Mouse (Mus musculus) heart, postnatal 10 days (tissue): ENCODE results near the gene Olfr6. TPM values are rescaled to one million over a fixed set of nuclear protein-coding genes. Genes with fewer than 3 reads are reported as not detected.
"Not testable (repeated sequence)": the region's sequence is repeated elsewhere in the genome, so short reads cannot be mapped to it uniquely, and the experiment has no call there.

ENCODE experiments used
- DNase-seq, 2 experiments: peaks; one replicate each; pipeline ENCODE4 v3.0.0; 2021
- intact Hi-C: fragments of 180-260 bp; cut with DNase I; formaldehyde crosslinking; loops from one replicate; pipeline ENCODE4 v1.15.1; 2025
- total RNA-seq, 2 experiments: library from RNA; stranded (reverse); gene quantifications; 2 replicates each; pipeline ENCODE4 v1.2.3; 2021

Olfr6 gene
- total RNA-seq: not detected

DNA sequence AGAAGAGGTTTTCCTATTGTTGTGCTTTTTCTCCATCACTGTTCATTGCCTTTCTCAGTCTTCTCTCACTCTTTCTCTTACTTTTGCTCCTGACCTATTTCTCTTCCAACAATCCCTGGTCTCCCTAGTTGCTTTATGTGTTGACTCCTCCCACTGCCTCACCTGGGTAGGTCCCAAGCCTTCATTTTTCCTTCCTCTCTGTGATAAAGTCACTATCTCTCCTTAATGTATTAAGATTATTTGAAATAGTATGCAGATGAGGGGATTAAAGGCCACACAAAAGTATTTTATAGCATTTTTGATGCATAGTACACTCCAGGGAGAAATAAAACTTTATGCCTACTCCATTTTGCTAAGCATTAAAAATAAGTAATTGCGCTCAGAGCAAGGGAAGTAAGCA is at the start of gene Olfr6:
Gene Olfr6, minus strand, starts transcription at position 101 of the 400 bp plus-strand sequence.
- DNase-seq: no peak
- intact Hi-C loops: no loop called here

DNA sequence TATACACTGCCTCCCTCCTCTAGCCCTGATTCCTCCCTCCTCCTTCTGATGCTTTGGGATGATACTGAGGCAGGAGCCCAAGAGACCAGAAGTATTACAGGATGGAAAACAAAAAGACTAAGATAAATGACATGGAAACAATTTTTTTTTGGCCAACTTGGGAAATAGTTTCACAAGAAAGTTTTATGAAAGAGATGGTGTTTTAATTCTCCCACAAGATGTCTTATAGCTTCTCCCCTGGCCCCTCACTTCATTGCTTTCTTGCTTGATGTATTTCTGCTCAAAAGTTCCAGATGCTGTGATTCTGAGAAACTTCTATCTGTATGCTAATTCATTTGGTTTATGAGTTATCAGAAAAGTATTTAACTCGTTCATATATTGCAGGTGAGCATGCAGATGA is 42.2 kb upstream of the Olfr6 start, which contains the start of gene Olfr2:
Gene Olfr2, minus strand, starts transcription at position 101 of the 400 bp plus-strand sequence.
- intact Hi-C loops: no loop called here
- no peak for DNase-seq

DNA sequence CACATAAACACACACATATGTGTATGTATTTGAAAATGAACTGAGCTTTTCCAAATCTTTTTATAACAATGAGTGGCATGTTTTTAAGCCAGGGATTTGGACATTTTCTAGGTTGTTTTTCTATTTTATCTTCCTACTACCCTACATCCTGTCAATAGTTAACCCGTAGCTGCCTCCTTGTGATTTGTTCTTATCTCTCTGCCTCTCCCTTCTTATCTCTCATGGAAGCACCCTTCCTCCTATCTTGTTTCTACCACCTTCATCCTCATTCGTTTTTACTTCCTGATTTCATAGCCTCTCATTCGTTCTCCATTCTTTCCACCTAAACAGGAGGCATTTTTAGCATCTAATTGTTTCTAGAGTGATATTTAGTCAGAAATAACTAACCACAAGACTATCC is 40.4 kb upstream of the Olfr6 start:
- intact Hi-C loops: no loop called here
- DNase-seq: no peak

DNA sequence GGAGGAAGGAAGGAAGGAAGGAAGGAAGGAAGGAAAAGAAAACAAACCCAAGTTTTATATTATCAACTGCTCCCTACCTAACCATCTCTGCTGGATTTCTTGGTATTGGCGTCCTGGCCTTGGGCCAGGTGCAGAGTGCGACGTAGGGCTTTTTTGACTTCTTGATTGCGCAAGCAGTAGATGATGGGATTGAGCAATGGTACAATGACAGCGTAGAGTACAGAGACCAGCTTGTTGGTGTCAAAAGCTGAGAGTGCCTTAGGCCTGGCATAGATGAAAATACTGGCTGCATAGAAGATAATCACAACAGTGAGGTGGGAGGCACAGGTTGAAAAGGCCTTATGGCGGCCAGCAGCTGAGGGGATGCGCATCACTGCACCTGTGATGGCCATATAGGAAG is 37.1 kb upstream of the Olfr6 start:
- intact Hi-C loops: no loop called here

DNA sequence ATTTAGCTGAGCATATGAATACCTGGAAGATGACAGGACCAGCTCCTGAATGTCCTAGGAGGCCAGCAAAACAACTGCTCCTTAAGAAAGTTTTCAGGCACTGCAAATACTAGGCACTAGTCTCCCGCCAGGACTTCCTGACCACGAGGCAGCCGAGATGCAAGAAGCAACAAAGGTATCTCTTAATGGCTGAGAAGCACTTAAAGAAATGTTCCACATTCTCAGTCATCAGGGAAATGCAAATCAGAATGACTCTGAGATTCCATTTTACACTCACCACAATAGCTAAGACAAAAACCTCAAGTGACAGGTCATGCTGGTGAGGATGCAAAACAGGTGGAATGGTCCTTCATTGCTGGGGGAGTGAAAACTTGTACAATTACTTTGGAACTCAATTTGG is 21.5 kb upstream of the Olfr6 start:
- intact Hi-C loops: no loop called here
- DNase-seq: no peak

More for the DNA sequence above, 37.1 kb upstream of the Olfr6 start:
- no peak for DNase-seq

DNA sequence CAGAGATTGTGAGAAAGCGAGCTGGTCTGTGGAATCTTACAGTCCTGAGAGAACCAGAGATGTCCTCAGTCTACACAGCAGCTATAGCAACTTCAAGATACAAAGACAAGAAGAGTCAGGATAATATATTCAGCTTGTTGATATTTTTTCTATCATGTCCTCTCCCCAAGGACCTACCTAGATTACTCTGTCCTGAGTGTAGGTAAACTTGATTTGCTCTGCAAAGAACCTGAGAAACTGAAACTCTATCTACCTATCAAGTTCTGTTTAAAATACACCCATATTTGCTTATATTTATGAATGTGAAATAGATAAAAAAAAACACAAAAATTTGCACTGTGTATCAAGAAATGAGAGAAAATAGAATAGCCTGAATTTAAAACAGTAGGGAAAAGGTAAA is 11.6 kb upstream of the Olfr6 start, which contains the start of gene Olfr711:
Gene Olfr711, minus strand, starts transcription at position 101 of the 400 bp plus-strand sequence.
- intact Hi-C loops: no loop called here

DNA sequence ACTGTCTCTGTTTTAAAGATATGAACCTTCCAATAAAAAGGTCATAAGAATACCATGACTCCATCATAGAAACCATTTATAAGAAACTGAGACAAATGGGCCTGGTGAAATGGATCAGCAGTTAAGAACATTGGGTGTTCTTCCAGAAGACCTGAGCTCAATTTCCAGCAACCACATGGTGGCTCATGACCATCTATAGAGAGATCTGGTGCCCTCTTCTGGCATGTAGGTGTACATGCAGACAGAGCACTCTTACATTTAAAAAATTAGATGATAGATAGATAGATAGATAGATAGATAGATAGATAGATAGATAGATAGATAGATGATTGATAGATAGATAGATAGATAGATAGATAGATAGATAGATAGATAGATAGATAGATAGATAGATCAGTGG is 3.8 kb upstream of the Olfr6 start:
- intact Hi-C loops, DNase-seq: not testable (repeated sequence)

More for the DNA sequence above, 11.6 kb upstream of the Olfr6 start, which contains the start of gene Olfr711:
- DNase-seq: no peak

DNA sequence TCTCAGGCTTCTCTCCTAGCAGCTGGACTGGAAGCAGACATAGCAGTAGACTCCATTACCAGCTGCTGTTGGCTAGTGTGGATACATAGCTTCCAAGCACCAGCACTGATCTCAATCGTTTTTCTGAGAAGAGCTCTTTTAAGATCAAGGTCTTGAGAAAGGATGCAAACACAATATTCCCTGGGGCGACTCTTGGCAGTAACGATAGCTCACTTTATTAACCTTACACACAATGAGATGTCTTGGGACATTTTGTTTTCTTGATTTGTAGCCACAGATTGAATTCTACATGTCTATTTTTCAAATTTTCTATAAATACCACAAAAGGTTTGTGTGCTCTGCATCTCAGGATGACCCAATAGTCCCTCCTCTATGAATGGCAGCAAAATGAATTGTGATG is 15.5 kb downstream of the Olfr6 start, which contains the start of gene Olfr710:
Gene Olfr710, minus strand, starts transcription at position 101 of the 400 bp plus-strand sequence.
- no peak for DNase-seq
- intact Hi-C loops: no loop called here

DNA sequence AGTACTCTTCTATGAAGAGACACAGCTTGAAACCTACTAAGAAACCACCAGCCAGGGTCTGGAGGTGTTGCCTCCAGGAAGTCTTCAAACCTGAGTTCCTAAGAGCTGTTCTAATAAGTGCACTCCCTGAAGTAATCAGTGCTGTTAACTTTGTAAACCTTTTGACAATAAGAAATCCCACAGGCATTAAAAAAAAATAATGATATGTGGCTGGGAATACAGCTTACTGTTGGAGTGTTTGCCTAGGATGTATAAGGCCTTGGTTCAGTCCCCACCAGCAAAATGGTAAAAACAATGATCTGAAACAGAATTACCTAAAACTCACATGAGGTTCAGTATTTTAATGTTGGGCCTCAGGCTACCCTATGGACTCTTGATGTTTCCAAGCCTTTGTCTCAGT is 31.6 kb downstream of the Olfr6 start, which contains the start of gene Olfr709-ps1:
Gene Olfr709-ps1, minus strand, starts transcription at position 101 of the 400 bp plus-strand sequence.
- intact Hi-C loops: no loop called here
- no peak for DNase-seq

DNA sequence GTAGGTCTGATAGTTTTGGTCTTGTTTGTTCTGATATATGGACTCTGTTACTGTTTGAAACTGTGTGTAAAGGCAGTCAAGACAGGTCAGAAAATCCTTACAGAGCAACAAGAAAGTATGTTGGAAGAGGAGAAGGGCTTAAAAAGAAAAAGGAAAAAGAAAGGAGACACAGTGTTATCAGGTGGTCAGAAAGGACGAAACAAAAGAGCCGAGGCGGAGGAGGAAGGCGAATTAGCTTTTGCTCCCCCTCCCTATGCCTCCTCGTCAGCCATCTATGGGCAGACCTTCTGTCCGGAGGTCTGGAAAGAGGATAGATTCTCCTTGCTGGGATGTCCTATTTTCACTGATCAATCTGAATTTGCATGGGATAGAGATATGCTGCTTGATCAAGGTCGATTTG is 42.8 kb downstream of the Olfr6 start:
- intact Hi-C loops: not testable (repeated sequence)
- DNase-seq: peak in 1 of 2 experiments; percentile 2

DNA sequence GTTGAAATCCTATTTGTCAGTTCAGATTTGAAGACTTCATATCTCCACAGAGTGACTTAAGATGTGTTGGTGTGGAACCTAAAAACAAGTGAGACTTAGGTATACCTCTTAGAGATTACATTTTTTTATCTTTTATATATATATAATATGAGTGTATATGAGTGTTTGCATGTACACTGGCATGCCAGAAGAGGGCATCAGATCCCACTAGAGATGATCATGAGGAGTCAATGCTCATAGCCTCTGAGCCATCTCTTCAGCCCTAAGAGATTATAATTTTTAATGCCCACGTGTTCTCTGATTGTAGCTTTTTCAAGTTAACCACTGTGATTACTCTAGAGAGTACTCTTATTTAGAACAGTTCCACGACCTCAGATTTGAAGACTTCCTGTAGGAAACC is 56.1 kb downstream of the Olfr6 start, which contains the start of gene Olfr1532-ps1:
Gene Olfr1532-ps1, plus strand, starts transcription at position 326 of the 400 bp plus-strand sequence.
- no peak for DNase-seq
- intact Hi-C loops: no loop called here

Other genes starting within 250 kb of the Olfr6 start
- gene Olfr695, start 247.5 kb downstream of the Olfr6 start, total RNA-seq: not detected
- gene Olfr697, start 221.5 kb downstream of the Olfr6 start, total RNA-seq: not detected
- gene Olfr698, start 208.5 kb downstream of the Olfr6 start, total RNA-seq: not detected
- not detected for gene Olfr699, start 170.7 kb downstream of the Olfr6 start, total RNA-seq
- gene Olfr700, start 155.1 kb downstream of the Olfr6 start, total RNA-seq: not detected
- gene Olfr701, start 149.8 kb downstream of the Olfr6 start, total RNA-seq: not detected
- gene Olfr702, start 130.0 kb downstream of the Olfr6 start, total RNA-seq: not detected
- gene Olfr703, start 120.6 kb downstream of the Olfr6 start, total RNA-seq: not detected
- gene Olfr704, start 100.8 kb downstream of the Olfr6 start, total RNA-seq: not detected
- gene Olfr705, start 87.0 kb downstream of the Olfr6 start, total RNA-seq: not detected
- gene Olfr706, start 75.8 kb downstream of the Olfr6 start, total RNA-seq: not detected
- gene Olfr707, start 62.7 kb downstream of the Olfr6 start, total RNA-seq: not detected
- not detected for gene Olfr1532-ps1, start 55.9 kb downstream of the Olfr6 start, total RNA-seq
- not detected for gene Olfr709-ps1, start 31.7 kb downstream of the Olfr6 start, total RNA-seq
- not detected for gene Olfr710, start 15.6 kb downstream of the Olfr6 start, total RNA-seq
- not detected for gene Olfr711, start 11.5 kb upstream of the Olfr6 start, total RNA-seq
- gene Olfr2, start 42.1 kb upstream of the Olfr6 start, total RNA-seq: not detected
- gene Olfr713, start 67.2 kb upstream of the Olfr6 start, total RNA-seq: not detected
- gene Olfr714, start 107.0 kb upstream of the Olfr6 start, total RNA-seq: not detected
- gene Olfr17, start 129.3 kb upstream of the Olfr6 start, total RNA-seq: not detected
- not detected for gene Olfr715b, start 146.4 kb upstream of the Olfr6 start, total RNA-seq
- not detected for gene Olfr715, start 167.1 kb upstream of the Olfr6 start, total RNA-seq
- gene Olfr716, start 174.4 kb upstream of the Olfr6 start, total RNA-seq: not detected
- gene Nlrp14, start 203.1 kb upstream of the Olfr6 start, total RNA-seq: not detected
- gene Rbmxl2, start 245.5 kb upstream of the Olfr6 start, total RNA-seq: under 1 TPM; 0.17 to 0.34 TPM